Mouse (Mus musculus) heart, embryonic 10.5 days (tissue): Measurements from ENCODE around the gene Vwce. TPM values are rescaled to one million over a fixed set of nuclear protein-coding genes. Genes with fewer than 3 reads are reported as not detected.

Source experiments
- DNase-seq: peaks from one replicate; pipeline ENCODE4 v3.0.0-alpha.2; 2017; ENCODE audit warnings: low spot score
- H3K27ac ChIP-seq: fragments of 300-500 bp; sonication (generic); 2 replicates; pipeline ENCODE4 v1.5.1; 2016; ENCODE audit warnings: mild to moderate bottlenecking
- H3K27me3 ChIP-seq: fragments of 300-500 bp; sonication (generic); 2 replicates; pipeline ENCODE4 v1.6.1; 2016; ENCODE audit warnings: mild to moderate bottlenecking; ENCODE audit not compliant: poor library complexity, insufficient read depth, severe bottlenecking
- H3K36me3 ChIP-seq: fragments of 300-500 bp; sonication (generic); 2 replicates; pipeline ENCODE4 v1.6.1; 2016; ENCODE audit warnings: mild to moderate bottlenecking, moderate library complexity
- H3K4me1 ChIP-seq: fragments of 300-500 bp; sonication (generic); 2 replicates; pipeline ENCODE4 v1.6.1; 2016; ENCODE audit warnings: mild to moderate bottlenecking
- H3K4me3 ChIP-seq: fragments of 300-500 bp; sonication (generic); 2 replicates; pipeline ENCODE4 v1.5.1; 2016; ENCODE audit warnings: mild to moderate bottlenecking, moderate library complexity
- H3K9me3 ChIP-seq: fragments of 300-500 bp; sonication (generic); 2 replicates; pipeline ENCODE4 v1.6.1; 2016; ENCODE audit warnings: mild to moderate bottlenecking, moderate library complexity
- WGBS: fragments of 180-500 bp; shearing (Covaris S2); methylation state at CpG from one replicate; pipeline ENCODE4 v1.1.7; 2016; 5-methylcytosine and 5-hydroxymethylcytosine counted together
- polyA plus RNA-seq: library from polyadenylated mRNA; unstranded; fragments of >200 nt; fragmentation: Nextera tagmentation; extraction: Ambion mirVana; gene quantifications from 2 replicates; pipeline ENCODE4 v1.2.1, GENCODE M21; 2016

Vwce gene
- polyA plus RNA-seq, 1 experiment from 2014 or later, result 3.0 TPM

- Histone ChIP-seq H3K4me1 (peaks cover 25% of the 10 kb centered on the region), H3K4me3 (no peak overlapping the region), H3K9me3 (no peaks in the 10 kb centered on the region), H3K36me3 (no peaks in the 10 kb centered on the region), H3K27ac (no peak overlapping the region), H3K27me3 (no peaks in the 10 kb centered on the region)
- no peak for DNase-seq
- WGBS, result 64% methylated on average over 2 of the region's 2 CpGs
These were observed 51.7 kb downstream of the Vwce start for GRCm38 (mm10) chr19:10685727-10686126.

GRCm38 (mm10) chr19:10688537-10689352 is 54.7 kb downstream of the Vwce start, which contains the start of gene Vps37c:
Gene Vps37c (plus strand): TSS chr19:10688735.
- Histone ChIP-seq H3K4me3 (peak within 1 kb of the TSS; percentile 81), H3K36me3 (no peaks in the 10 kb centered on the region), H3K27me3 (no peaks in the 10 kb centered on the region), H3K4me1 (peaks cover 35% of the 10 kb centered on the region), H3K27ac (peak within 1 kb of the TSS; percentile 96), H3K9me3 (no peaks in the 10 kb centered on the region)
- peak; percentile 97 for DNase-seq
- under 1% methylated on average over 73 of the region's 74 CpGs for WGBS

GRCm38 (mm10) chr19:10689470-10690166 is 55.6 kb downstream of the Vwce start:
- no peaks in the 10 kb centered on the region for H3K27me3 ChIP-seq
- H3K9me3 ChIP-seq, result no peaks in the 10 kb centered on the region
- WGBS, result 64% methylated on average over 5 of the region's 5 CpGs
- no peaks in the 10 kb centered on the region for H3K36me3 ChIP-seq
- peak overlapping the region; percentile 96 for H3K27ac ChIP-seq
- DNase-seq, result no peak
- H3K4me3 ChIP-seq, result peak overlapping the region; percentile 81
- peaks cover 35% of the 10 kb centered on the region for H3K4me1 ChIP-seq

DNA sequence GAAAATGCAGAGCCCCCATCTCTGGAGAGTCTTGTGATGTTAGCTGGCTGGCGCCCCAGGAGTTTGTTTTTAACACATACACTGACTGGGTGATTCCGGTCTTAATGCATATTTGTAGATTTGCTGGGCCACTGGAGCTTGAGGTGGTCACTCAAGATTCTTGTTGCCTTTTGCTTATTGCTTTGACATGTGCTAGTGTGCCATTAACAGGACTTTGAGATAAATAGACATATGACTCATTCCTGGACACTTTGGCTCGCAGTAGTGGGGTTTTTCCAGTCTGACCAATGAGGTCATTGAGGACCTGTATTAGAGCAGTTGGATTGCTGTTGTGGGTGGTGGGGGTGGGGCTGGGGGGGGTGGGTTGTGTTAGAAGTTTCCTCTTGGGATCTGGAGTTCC is 56.3 kb downstream of the Vwce start:
- H3K36me3 ChIP-seq, result no peaks in the 10 kb centered on the region
- no peak for DNase-seq
- H3K4me1 ChIP-seq, result peaks cover 38% of the 10 kb centered on the region
- WGBS, result 68% methylated on average over 3 of the region's 3 CpGs
- peak overlapping the region; percentile 96; the same call in 1 of the 2 replicates for H3K27ac ChIP-seq
- no peak overlapping the region for H3K4me3 ChIP-seq
- H3K27me3 ChIP-seq, result no peaks in the 10 kb centered on the region
- H3K9me3 ChIP-seq, result no peaks in the 10 kb centered on the region

DNA sequence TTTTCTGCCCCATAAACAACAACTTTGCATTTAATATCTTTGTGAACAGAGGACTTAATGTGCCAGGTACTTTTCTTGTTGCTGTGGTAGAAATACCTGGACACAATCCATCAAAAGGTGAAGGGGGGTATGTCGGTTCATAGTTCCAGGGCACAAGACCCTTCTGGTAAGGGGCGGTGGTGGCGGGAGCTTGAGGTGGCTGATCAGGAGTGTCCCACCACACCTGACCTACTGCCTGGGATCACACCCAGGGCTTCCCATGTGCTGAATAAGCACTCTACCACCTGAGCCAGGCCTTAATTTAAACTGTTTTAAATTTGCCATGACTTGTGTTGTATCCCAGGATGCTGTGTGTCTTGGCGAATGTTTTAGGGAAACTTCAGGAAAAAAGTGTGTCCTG is 57.1 kb downstream of the Vwce start:
- Histone ChIP-seq H3K4me1 (peaks cover 45% of the 10 kb centered on the region), H3K36me3 (no peaks in the 10 kb centered on the region), H3K27me3 (no peaks in the 10 kb centered on the region), H3K4me3 (no peak overlapping the region), H3K9me3 (no peaks in the 10 kb centered on the region), H3K27ac (peak overlapping the region; percentile 96; the same call in 1 of the 2 replicates)
- no peak for DNase-seq
- WGBS, result 85% methylated on average over 4 of the region's 4 CpGs

DNA sequence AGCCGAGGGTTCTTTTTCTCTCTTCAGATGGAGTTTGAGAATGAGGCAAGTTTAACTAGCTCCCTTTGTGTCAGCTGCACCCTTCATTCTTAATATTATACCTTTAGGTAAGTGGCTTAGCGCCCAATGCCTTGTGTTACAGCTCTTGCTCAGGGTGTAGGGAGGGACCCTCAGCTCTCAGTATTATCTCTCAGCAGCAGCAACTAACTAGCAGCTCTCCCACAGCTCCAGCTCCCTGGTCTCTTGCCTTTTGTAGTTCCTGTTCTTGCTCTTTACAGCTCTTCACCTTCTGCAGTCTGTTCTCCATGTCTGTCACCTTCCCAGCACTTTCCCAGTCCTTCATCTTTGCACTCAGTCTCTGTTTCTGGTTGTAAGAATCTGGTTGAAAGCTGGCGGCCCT is 57.6 kb downstream of the Vwce start:
- H3K4me3 ChIP-seq, result no peak overlapping the region
- no peaks in the 10 kb centered on the region for H3K27me3 ChIP-seq
- no peak for DNase-seq
- H3K36me3 ChIP-seq, result no peaks in the 10 kb centered on the region
- H3K4me1 ChIP-seq, result peaks cover 46% of the 10 kb centered on the region
- no peaks in the 10 kb centered on the region for H3K9me3 ChIP-seq
- H3K27ac ChIP-seq, result peak overlapping the region; percentile 96; the same call in 1 of the 2 replicates
- 59% methylated on average over 3 of the region's 3 CpGs for WGBS

DNA sequence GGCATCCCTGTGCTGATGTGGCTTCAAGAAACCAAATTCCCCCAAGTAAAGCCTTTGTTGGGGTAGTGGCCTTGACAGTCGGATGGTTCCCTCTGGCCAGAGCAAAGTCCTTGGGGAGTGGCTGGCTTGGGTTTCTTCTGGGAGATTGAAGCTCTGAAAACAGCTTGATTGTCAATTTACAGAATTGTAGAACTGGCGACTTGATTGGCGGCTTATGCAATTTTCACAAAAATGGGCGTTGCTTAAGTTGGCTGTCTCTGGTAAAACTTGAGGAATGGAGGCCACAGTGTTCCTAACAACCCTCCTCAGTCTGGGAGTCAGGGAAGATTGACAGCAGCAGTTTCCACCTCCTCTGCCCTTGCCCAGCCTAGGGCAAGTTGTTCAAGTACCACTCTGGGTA is 58.3 kb downstream of the Vwce start:
- DNase-seq, result no peak
- 89% methylated on average over 4 of the region's 4 CpGs for WGBS
- Histone ChIP-seq H3K27me3 (no peaks in the 10 kb centered on the region), H3K4me3 (no peak overlapping the region), H3K9me3 (no peaks in the 10 kb centered on the region), H3K27ac (peak overlapping the region; percentile 96; the same call in 1 of the 2 replicates), H3K36me3 (no peaks in the 10 kb centered on the region), H3K4me1 (peaks cover 52% of the 10 kb centered on the region)

- H3K9me3 ChIP-seq, result no peaks in the 10 kb centered on the region
- no peaks in the 10 kb centered on the region for H3K27me3 ChIP-seq
- H3K27ac ChIP-seq, result no peak overlapping the region
- no peak for DNase-seq
- H3K4me1 ChIP-seq, result peaks cover 60% of the 10 kb centered on the region
- no peak overlapping the region for H3K4me3 ChIP-seq
- 86% methylated on average over 10 of the region's 10 CpGs for WGBS
- no peaks in the 10 kb centered on the region for H3K36me3 ChIP-seq
These were observed 60.1 kb downstream of the Vwce start for GRCm38 (mm10) chr19:10693926-10694682.

DNA sequence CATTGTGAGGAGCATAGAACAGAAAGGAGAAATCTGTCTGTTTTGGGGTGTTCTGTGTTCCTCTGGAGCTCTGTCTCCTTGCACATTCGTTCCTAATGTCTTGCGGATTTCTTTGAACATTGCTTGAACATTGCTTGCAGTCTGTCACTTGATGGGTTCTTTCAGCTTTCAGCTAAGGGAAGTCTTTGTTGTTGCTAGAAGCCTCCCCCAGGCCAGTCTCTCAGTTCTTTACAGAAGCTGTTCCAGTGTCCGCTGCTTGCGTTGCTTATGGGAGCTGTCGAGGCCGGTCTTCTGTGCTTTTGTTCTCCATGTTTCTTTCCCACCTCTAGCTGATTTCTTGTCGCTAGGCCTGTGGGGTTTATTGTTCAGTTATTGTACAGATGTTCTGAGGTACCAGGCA is 61.8 kb downstream of the Vwce start:
- DNase-seq, result no peak
- Histone ChIP-seq H3K27me3 (no peaks in the 10 kb centered on the region), H3K36me3 (no peaks in the 10 kb centered on the region), H3K4me3 (no peak overlapping the region), H3K4me1 (peaks cover 59% of the 10 kb centered on the region), H3K27ac (peak overlapping the region; percentile 69), H3K9me3 (no peaks in the 10 kb centered on the region)
- WGBS, result 58% methylated on average over 7 of the region's 7 CpGs

GRCm38 (mm10) chr19:10698131-10698991 is 64.3 kb downstream of the Vwce start:
- peak overlapping the region; percentile 42; the same call in 1 of the 2 replicates for H3K27ac ChIP-seq
- H3K27me3 ChIP-seq, result no peaks in the 10 kb centered on the region
- no peak for DNase-seq
- H3K9me3 ChIP-seq, result no peaks in the 10 kb centered on the region
- H3K4me1 ChIP-seq, result peaks cover 63% of the 10 kb centered on the region
- no peaks in the 10 kb centered on the region for H3K36me3 ChIP-seq
- H3K4me3 ChIP-seq, result no peak overlapping the region
- 69% methylated on average over 9 of the region's 9 CpGs for WGBS

- no peak for DNase-seq
- H3K4me3 ChIP-seq, result no peak overlapping the region
- H3K9me3 ChIP-seq, result no peaks in the 10 kb centered on the region
- peaks cover 63% of the 10 kb centered on the region for H3K4me1 ChIP-seq
- 48% methylated on average over 9 of the region's 9 CpGs for WGBS
- no peaks in the 10 kb centered on the region for H3K36me3 ChIP-seq
- H3K27me3 ChIP-seq, result no peaks in the 10 kb centered on the region
- 0 out of 2 replicates have a peak overlapping the region, but pooled peaks have one; percentile 22 for H3K27ac ChIP-seq
These were observed 65.8 kb downstream of the Vwce start for GRCm38 (mm10) chr19:10699851-10700250.
